Mouse (Mus musculus) layer of hippocampus, adult 9-11 months (tissue): Measurements from ENCODE around the gene Olfr532.
"Not testable (repeated sequence)": the region's sequence is repeated elsewhere in the genome, so short reads cannot be mapped to it uniquely, and the experiment has no call there.

ENCODE experiments used
- DNase-seq: peaks from one replicate; pipeline ENCODE4 v3.0.0; 2022

Olfr532 gene

DNA sequence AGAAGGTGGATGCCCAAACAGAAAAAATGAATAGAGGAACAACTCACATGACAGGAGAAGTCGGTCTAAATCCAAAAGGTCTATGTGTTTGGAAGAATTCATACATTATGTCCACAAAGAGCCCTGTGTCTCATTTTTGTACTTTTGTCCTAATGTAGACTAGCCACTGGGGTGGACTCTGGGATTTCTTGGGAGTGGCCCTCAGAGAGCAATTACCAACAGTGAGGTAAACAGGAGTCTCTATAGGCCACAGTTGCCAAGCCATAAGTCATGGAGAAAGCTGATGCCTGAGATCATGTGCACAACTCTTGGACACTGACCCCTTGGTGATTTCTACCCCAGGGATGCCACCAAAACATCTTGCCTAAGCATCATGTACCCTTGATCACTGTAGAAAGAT, at the start of gene Olfr532:
TSS of gene Olfr532 (minus strand) at position 101 of the 400 bp plus-strand sequence.
- no peak for DNase-seq

DNA sequence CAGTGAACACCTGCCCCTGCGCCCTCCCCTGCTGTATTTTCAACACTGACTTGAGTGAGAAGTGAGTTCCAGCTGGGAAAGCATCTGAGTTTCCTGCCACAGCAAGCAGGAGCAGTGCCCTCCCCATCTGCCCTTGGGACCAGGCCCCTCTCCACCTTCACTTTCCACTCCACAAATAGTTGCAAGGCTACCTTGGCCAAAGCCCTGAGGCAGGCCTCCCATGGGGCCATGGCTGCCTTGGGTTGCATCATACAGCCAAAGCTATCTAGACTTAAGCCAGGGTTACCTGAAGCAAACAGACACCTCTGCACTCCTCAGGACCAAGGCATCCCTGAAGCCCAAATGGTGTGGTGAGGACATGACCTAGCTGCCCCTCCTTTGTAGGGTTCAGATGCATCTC, 41.6 kb upstream of the Olfr532 start, which contains the start of gene Olfr533:
TSS of gene Olfr533 (plus strand) at position 301 of the 400 bp plus-strand sequence.
- DNase-seq, result not testable (repeated sequence)

DNA sequence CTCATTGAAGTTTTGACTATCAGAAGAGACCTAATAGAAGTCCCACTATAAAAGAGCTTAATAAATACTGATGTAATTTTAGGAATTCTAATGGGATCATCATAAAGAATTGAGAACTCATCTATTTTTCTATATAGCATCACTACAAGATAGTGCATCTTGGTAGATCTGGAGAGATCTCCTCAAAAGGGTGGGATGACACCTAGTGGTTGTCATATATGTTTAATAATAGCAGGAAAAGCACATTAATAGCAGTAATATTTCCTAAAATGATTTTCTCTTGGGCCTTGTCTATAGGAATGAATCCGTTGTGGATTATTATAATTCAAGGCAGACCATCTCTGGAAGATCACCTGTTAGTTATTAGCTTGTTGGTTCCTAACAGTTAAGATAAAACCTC, 21.7 kb upstream of the Olfr532 start:
- DNase-seq, result no peak

DNA sequence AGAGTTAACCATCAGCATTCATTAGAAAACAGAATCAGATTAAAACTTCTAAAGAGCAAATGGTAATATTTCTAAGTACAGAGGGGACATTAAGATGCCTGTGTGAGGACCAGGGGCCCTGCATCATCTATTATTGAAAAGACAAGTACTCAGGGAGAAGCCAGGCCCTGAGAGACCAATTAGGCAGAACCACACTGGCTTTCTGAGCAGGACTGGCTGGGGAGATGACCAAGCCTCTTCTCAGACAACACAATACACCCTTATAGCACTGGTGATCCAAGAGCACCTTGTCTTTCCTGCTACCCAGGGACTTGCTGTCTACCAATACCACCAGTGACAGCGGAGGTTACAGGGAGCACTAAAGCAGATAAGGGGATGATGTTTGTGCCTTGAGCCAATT, 18.6 kb downstream of the Olfr532 start, which contains the start of gene Olfr531:
TSS of gene Olfr531 (minus strand) at position 101 of the 400 bp plus-strand sequence.
- no peak for DNase-seq

DNA sequence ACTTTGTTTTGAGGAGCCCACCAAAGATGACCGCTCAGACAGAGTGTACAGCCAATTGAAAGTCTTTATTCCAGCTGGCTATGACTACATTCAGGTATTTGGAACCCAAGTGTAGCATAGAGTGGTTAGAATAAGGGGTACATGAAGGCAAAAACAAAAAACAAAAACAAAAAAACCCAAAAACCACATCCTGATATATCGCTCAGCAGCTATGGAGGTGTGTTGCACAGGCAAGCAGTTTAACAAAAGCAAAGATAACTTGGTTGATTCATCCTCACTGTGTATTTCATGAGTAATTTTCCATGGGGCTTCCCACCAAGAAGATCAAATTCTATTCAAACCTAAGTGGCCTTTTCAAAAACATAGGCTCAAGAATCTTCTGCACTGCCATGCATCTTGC, 44.5 kb downstream of the Olfr532 start:
- DNase-seq, result no peak

DNA sequence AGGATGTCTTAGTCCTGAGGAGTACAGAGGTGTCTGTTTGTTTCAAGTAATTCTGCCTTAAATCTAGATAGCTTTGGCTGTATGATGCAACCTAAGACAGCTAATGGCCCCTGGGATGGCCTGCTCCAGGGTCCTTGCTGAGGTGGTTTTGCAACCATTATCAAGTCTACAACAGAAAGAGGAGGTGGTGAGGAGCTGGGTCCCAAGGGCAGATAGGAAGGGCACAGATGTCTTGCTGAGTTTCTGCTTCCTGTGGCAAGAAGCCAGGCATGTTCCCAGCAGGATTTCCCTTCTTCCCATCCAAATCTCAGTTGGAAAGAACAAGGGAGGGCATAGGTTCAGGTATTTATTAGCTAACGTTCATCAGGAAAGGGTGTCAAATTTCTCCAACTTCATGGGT, 45.2 kb downstream of the Olfr532 start, which contains the start of gene Olfr530:
TSS of gene Olfr530 (minus strand) at position 101 of the 400 bp plus-strand sequence.
- no peak for DNase-seq

DNA sequence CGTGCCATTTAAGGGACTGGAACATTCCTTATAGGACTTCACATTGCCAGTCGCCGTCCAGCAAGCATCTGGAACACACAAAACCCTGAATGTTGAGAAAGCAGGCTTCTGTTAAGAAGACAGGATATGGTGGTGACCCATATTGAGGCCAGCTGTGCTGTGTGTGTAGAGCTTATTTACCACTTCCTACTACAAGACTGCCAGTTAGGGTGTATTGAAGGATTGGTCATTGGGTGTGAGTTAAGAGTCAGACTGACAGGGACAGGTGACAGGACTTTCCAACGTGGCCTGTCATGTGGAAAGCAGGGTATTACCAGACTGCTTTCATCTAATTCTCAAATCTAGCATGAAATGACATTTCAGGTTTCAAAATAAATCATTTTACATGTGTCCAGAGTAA, 47.1 kb downstream of the Olfr532 start:
- no peak for DNase-seq
